Mouse (Mus musculus): ENCODE results near the gene Icam1. TPM values are rescaled to one million over a fixed set of nuclear protein-coding genes. Genes with fewer than 3 reads are reported as not detected.
A peak's percentile ranks its signal among the peaks of the same experiment; 100 is the strongest.

The Icam1 gene
- polyA plus RNA-seq, 1 experiment from 2014 or later = 8.8 TPM

GRCm38 (mm10) chr9:20976961-20977689, 38.7 kb upstream of the Icam1 start:
- ATAC-seq (ENCODE audit: insufficient number of reproducible peaks, insufficient read depth, low FRiP score, low TSS enrichment, low read depth) = no peak
- Histone ChIP-seq H3K4me1 (replicated peaks) (peaks cover 40% of the 10 kb centered on the region), H3K4me2 (peak overlapping the region; percentile 93), H3K4me3 (replicated peaks) (peak overlapping the region; percentile 85), H3K27me3 (no peaks in the 10 kb centered on the region), H3K9ac (replicated peaks) (peak overlapping the region; percentile 91; the same call in 1 of the 2 replicates), H3K27ac (peak overlapping the region; percentile 99), H3K9me3 (no peaks in the 10 kb centered on the region), H3K36me3 (no peaks in the 10 kb centered on the region)
- WGBS = 2% methylated on average over 4 of the region's 4 CpGs

DNA sequence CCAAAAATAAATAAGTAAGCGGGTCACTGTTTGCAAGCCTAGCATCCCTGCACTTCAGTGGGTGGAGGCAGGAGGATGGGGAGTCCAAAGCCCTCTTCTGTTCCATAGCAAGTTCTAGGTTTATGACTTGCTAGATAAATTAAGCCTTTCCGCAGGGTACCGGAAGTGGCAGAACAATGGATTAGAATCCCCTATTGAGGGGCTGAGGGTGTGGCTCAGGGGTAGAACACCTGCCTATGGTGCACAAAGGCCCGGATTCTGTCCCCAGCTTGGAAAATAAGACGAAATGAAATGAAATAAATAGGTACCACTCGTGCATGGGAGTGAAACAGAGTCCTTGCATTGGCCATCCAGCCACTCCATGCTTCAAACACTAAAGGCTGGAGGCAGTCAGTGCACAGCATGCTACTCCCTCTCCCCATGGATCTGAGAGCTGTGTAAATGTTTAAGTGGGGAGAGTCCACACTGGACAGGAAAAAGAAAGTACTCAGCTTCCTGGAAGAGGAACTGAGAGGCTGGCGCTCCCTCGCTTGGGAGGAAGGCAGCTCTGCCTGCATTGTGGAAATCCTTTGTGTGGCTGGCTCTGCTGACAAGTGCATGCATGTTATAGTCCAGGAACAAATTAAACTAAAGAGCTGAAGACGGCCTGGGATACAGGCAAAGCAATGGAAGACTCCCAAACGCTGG, 37.2 kb upstream of the Icam1 start:
- 0 out of 2 replicates have a peak overlapping the region, but pooled peaks have one; percentile 18 for H3K27ac ChIP-seq
- 60% methylated on average over 10 of the region's 10 CpGs for WGBS

GRCm38 (mm10) chr9:20979181-20979580, 36.6 kb upstream of the Icam1 start:
- WGBS = 63% methylated on average over 5 of the region's 5 CpGs
- H3K27me3 ChIP-seq = no peaks in the 10 kb centered on the region
- no peaks in the 10 kb centered on the region for H3K9me3 ChIP-seq
- no peak overlapping the region for H3K4me3 ChIP-seq (replicated peaks)
- H3K27ac ChIP-seq = 0 out of 2 replicates have a peak overlapping the region, but pooled peaks have one; percentile 18
- H3K4me1 ChIP-seq (replicated peaks) = peaks cover 26% of the 10 kb centered on the region
- no peak for ATAC-seq (ENCODE audit: insufficient number of reproducible peaks, insufficient read depth, low FRiP score, low TSS enrichment, low read depth)
- no peaks in the 10 kb centered on the region for H3K36me3 ChIP-seq
- H3K4me2 ChIP-seq = no peak overlapping the region
- H3K9ac ChIP-seq (replicated peaks) = no peak overlapping the region

More for the DNA sequence above, 37.2 kb upstream of the Icam1 start:
- H3K36me3 ChIP-seq = no peaks in the 10 kb centered on the region
- ATAC-seq (ENCODE audit: insufficient number of reproducible peaks, insufficient read depth, low FRiP score, low TSS enrichment, low read depth) = no peak
- 0 out of 2 replicates have a peak overlapping the region, but pooled peaks have one; percentile 0 for H3K4me3 ChIP-seq (replicated peaks)
- no peaks in the 10 kb centered on the region for H3K27me3 ChIP-seq
- no peak overlapping the region for H3K9ac ChIP-seq (replicated peaks)
- H3K4me1 ChIP-seq (replicated peaks) = peaks cover 33% of the 10 kb centered on the region
- H3K4me2 ChIP-seq = no peak overlapping the region
- H3K9me3 ChIP-seq = no peaks in the 10 kb centered on the region

DNA sequence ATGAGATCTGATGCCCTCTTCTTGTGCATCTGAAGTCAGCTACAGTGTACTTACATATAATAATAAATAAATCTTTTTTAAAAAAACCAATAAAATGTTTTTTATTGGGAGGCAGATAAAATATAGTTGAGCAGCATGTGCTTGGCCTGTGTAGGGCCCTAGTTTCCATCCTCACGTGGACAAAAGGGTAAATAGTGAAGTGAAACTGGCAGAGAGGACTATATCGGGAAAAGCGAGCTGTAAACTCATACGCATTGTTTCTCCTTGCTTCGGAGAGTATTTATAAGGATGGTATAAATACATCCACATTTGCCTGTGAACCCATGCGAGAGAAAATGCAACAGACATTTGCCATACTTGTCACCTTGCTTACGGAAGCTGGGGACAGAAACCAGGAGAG, 36.0 kb upstream of the Icam1 start:
- 86% methylated on average over 7 of the region's 7 CpGs for WGBS
- H3K27me3 ChIP-seq = no peaks in the 10 kb centered on the region
- no peak overlapping the region for H3K4me2 ChIP-seq
- peaks cover 20% of the 10 kb centered on the region for H3K4me1 ChIP-seq (replicated peaks)
- no peak for ATAC-seq (ENCODE audit: insufficient number of reproducible peaks, insufficient read depth, low FRiP score, low TSS enrichment, low read depth)
- no peak overlapping the region for H3K27ac ChIP-seq
- H3K36me3 ChIP-seq = no peaks in the 10 kb centered on the region
- no peak overlapping the region for H3K9ac ChIP-seq (replicated peaks)
- no peaks in the 10 kb centered on the region for H3K9me3 ChIP-seq
- no peak overlapping the region for H3K4me3 ChIP-seq (replicated peaks)

- no peaks in the 10 kb centered on the region for H3K36me3 ChIP-seq
- no peak overlapping the region for H3K9ac ChIP-seq (replicated peaks)
- WGBS = 88% methylated on average over 3 of the region's 3 CpGs
- no peaks in the 10 kb centered on the region for H3K9me3 ChIP-seq
- H3K27ac ChIP-seq = no peak overlapping the region
- peaks cover 12% of the 10 kb centered on the region for H3K4me1 ChIP-seq (replicated peaks)
- no peaks in the 10 kb centered on the region for H3K27me3 ChIP-seq
- no peak overlapping the region for H3K4me2 ChIP-seq
- H3K4me3 ChIP-seq (replicated peaks) = no peak overlapping the region
- no peak for ATAC-seq (ENCODE audit: insufficient number of reproducible peaks, insufficient read depth, low FRiP score, low TSS enrichment, low read depth)
Measured at GRCm38 (mm10) chr9:20982171-20982570, 33.6 kb upstream of the Icam1 start.

GRCm38 (mm10) chr9:20983169-20983568, 32.6 kb upstream of the Icam1 start:
- Histone ChIP-seq H3K9me3 (no peaks in the 10 kb centered on the region), H3K4me3 (replicated peaks) (no peak overlapping the region), H3K27me3 (no peaks in the 10 kb centered on the region), H3K4me1 (replicated peaks) (peaks cover 15% of the 10 kb centered on the region), H3K36me3 (no peaks in the 10 kb centered on the region), H3K4me2 (no peak overlapping the region), H3K9ac (replicated peaks) (no peak overlapping the region), H3K27ac (no peak overlapping the region)
- 68% methylated on average over 5 of the region's 5 CpGs for WGBS
- ATAC-seq (ENCODE audit: insufficient number of reproducible peaks, insufficient read depth, low FRiP score, low TSS enrichment, low read depth) = no peak

DNA sequence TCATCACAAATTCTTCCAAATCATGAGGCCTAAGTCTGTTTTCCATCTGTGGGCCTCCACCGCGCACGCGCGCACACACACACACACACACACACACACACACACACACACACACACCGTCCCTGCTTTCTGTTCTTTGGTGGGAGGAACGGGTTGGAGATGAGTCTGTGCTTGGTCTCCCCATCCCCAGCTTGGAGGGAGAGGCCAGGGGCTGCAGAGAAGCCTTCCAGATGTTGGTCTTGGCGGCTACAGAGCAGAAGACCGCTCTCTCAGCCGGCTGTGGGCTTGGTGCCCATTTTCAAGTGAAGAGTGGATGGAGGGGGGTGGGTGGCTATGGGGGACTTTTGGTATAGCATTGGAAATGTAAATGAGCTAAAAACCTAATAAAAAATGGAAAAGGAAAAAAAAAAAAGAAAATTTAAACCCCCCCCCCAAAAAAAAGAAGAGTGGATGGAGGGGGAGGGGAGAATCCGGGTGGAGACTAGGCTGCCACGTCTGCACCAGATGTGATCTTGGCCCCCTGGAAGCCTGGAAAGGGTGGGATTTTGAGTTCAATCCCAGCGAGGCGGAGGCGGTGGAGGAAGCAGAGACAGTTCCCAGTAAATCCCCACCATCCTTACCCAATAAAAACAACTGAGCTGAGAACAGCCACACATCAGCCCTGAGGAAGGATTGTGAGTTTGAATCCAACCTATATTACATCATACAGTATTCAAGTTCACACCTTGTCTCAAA, 28.7 kb upstream of the Icam1 start:
- Histone ChIP-seq H3K9me3 (no peaks in the 10 kb centered on the region), H3K4me2 (no peak overlapping the region), H3K4me3 (replicated peaks) (no peak overlapping the region), H3K36me3 (no peaks in the 10 kb centered on the region), H3K27ac (no peak overlapping the region), H3K27me3 (no peaks in the 10 kb centered on the region), H3K4me1 (replicated peaks) (peaks cover 21% of the 10 kb centered on the region), H3K9ac (replicated peaks) (no peak overlapping the region)
- WGBS = 60% methylated on average over 15 of the region's 15 CpGs
- no peak for ATAC-seq (ENCODE audit: insufficient number of reproducible peaks, insufficient read depth, low FRiP score, low TSS enrichment, low read depth)

DNA sequence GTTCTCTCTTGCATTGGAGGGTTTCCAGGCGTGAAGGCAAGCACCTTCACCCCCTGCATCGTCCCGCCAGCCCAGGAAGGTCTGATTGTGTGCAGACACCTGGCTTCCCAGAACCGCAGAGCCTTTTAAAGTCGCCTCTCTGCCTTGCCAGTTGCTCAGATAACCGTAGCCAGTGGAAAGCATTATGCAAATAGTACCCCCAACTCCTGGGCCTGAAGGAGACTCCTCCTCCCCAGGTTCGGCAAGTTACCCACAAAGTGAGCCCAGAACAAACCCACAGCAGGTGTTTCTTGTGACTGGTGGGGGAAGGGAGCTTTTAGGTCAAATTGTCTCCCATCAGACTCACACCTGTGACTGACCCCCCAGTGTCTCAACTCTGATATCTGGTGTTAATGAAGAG, 27.8 kb upstream of the Icam1 start:
- H3K27ac ChIP-seq = 0 out of 2 replicates have a peak overlapping the region, but pooled peaks have one; percentile 12
- ATAC-seq (ENCODE audit: insufficient number of reproducible peaks, insufficient read depth, low FRiP score, low TSS enrichment, low read depth) = no peak
- 16% methylated on average over 7 of the region's 7 CpGs for WGBS
- H3K27me3 ChIP-seq = no peaks in the 10 kb centered on the region
- H3K36me3 ChIP-seq = no peaks in the 10 kb centered on the region
- H3K4me1 ChIP-seq (replicated peaks) = peaks cover 19% of the 10 kb centered on the region
- H3K4me2 ChIP-seq = no peak overlapping the region
- no peak overlapping the region for H3K4me3 ChIP-seq (replicated peaks)
- H3K9ac ChIP-seq (replicated peaks) = no peak overlapping the region
- no peaks in the 10 kb centered on the region for H3K9me3 ChIP-seq

DNA sequence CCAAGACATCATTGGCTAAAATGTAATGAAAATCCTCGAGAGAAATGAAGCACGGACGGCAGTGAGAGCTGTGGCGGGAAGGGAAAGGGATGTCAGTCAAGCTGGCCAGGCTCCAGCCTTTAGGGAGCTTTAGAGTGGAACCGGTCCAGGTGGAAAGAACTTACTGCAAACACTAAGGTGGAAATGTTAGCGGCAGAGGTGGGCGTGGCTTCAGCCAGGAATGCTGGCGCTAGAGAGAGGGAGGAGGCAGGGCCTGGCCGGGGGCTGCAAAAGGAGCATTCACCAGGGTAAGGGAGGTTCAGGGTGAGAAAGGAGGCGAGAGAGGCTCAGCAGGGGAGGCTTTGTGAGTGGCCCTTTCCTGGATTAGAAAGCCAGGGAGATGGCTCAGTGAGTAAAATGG, 24.9 kb upstream of the Icam1 start:
- ATAC-seq (ENCODE audit: insufficient number of reproducible peaks, insufficient read depth, low FRiP score, low TSS enrichment, low read depth) = peak; percentile 41
- Histone ChIP-seq H3K9me3 (no peaks in the 10 kb centered on the region), H3K27me3 (no peaks in the 10 kb centered on the region), H3K36me3 (no peaks in the 10 kb centered on the region), H3K27ac (peak overlapping the region; percentile 74), H3K4me1 (replicated peaks) (peaks cover 14% of the 10 kb centered on the region), H3K4me3 (replicated peaks) (no peak overlapping the region; the same call in 1 of the 2 replicates), H3K9ac (replicated peaks) (0 out of 2 replicates have a peak overlapping the region, but pooled peaks have one; percentile 23), H3K4me2 (peak overlapping the region; percentile 39)
- 5% methylated on average over 10 of the region's 10 CpGs for WGBS

GRCm38 (mm10) chr9:20991587-20991986, 24.2 kb upstream of the Icam1 start:
- Histone ChIP-seq H3K36me3 (no peaks in the 10 kb centered on the region), H3K27me3 (no peaks in the 10 kb centered on the region), H3K4me3 (replicated peaks) (no peak overlapping the region), H3K4me1 (replicated peaks) (peaks cover 14% of the 10 kb centered on the region), H3K9ac (replicated peaks) (no peak overlapping the region), H3K27ac (no peak overlapping the region), H3K9me3 (no peaks in the 10 kb centered on the region), H3K4me2 (no peak overlapping the region)
- no peak for ATAC-seq (ENCODE audit: insufficient number of reproducible peaks, insufficient read depth, low FRiP score, low TSS enrichment, low read depth)
- 100% methylated on average over 4 of the region's 4 CpGs for WGBS

Data from limb, embryonic 12.5 days (tissue).